Mouse (Mus musculus) liver, embryonic 16.5 days (tissue): ENCODE results near the gene Armh3. TPM values are rescaled to one million over a fixed set of nuclear protein-coding genes. Genes with fewer than 3 reads are reported as not detected.

Experiments
- ATAC-seq: fragments of 200-750 bp; cut with Nextera tagmentation; 2 replicates; pipeline ENCODE4 v1.8.0; 2017; ENCODE audit warnings: low read depth, mild to moderate bottlenecking, moderate number of reproducible peaks, moderate library complexity
- H3K27ac ChIP-seq: fragments of 300-500 bp; sonication (generic); 2 replicates; pipeline ENCODE4 v1.5.1; 2014; ENCODE audit warnings: mild to moderate bottlenecking, low read length
- H3K27me3 ChIP-seq: fragments of 300-500 bp; sonication (generic); 2 replicates; pipeline ENCODE4 v1.6.1; 2014; ENCODE audit warnings: low read depth, low read length, mixed read lengths; ENCODE audit not compliant: control insufficient read depth, insufficient read depth
- H3K36me3 ChIP-seq: fragments of 300-500 bp; sonication (generic); 2 replicates; pipeline ENCODE4 v1.6.1; 2014; ENCODE audit warnings: mild to moderate bottlenecking; ENCODE audit not compliant: control insufficient read depth, insufficient read depth
- H3K4me1 ChIP-seq: fragments of 300-500 bp; sonication (generic); 2 replicates; pipeline ENCODE4 v1.6.1; 2014; ENCODE audit warnings: low read depth, low read length, mixed read lengths; ENCODE audit not compliant: control insufficient read depth
- H3K4me2 ChIP-seq: fragments of 300-500 bp; sonication (generic); 2 replicates; pipeline ENCODE4 v1.6.1; 2014; ENCODE audit warnings: low read depth, low read length, mixed read lengths
- H3K4me3 ChIP-seq: fragments of 300-500 bp; sonication (generic); 2 replicates; pipeline ENCODE4 v1.5.1; 2014; ENCODE audit warnings: low read depth, mild to moderate bottlenecking, low read length
- H3K9ac ChIP-seq: fragments of 300-500 bp; sonication (generic); 2 replicates; pipeline ENCODE4 v1.6.1; 2014; ENCODE audit warnings: low read depth, low read length
- H3K9me3 ChIP-seq: fragments of 300-500 bp; sonication (generic); replicated peaks from 2 replicates; pipeline ENCODE4 v1.6.1; 2016; ENCODE audit warnings: low read length; ENCODE audit not compliant: control insufficient read depth
- WGBS: fragments of 180-500 bp; shearing (Covaris S2); extraction: QIAGEN DNeasy Blood & Tissue Kit; methylation state at CpG from one replicate; pipeline ENCODE4 v1.1.7; 2014; ENCODE audit not compliant: insufficient replicate concordance; 5-methylcytosine and 5-hydroxymethylcytosine counted together
- polyA plus RNA-seq: library from polyadenylated mRNA; unstranded; fragments of >200 nt; fragmentation: Nextera tagmentation; extraction: Ambion mirVana; gene quantifications from 2 replicates; pipeline ENCODE4 v1.2.1, GENCODE M21; 2015

The Armh3 gene
- polyA plus RNA-seq, 1 experiment from 2014 or later = 4.7 TPM

- WGBS = 70% methylated on average over 7 of the region's 7 CpGs
- Histone ChIP-seq H3K4me3 (no peak overlapping the region), H3K4me1 (no peaks in the 10 kb centered on the region), H3K27ac (no peak overlapping the region), H3K9me3 (no peaks in the 10 kb centered on the region), H3K36me3 (no peaks in the 10 kb centered on the region), H3K27me3 (no peaks in the 10 kb centered on the region), H3K4me2 (no peak overlapping the region), H3K9ac (no peak overlapping the region)
- ATAC-seq = no peak
These were observed 41.6 kb downstream of the Armh3 start for GRCm38 (mm10) chr19:45956736-45957135.

GRCm38 (mm10) chr19:45953286-45953685, 45.0 kb downstream of the Armh3 start:
- no peak for ATAC-seq
- Histone ChIP-seq H3K36me3 (no peaks in the 10 kb centered on the region), H3K9me3 (no peaks in the 10 kb centered on the region), H3K4me2 (no peak overlapping the region), H3K27me3 (no peaks in the 10 kb centered on the region), H3K27ac (no peak overlapping the region), H3K4me1 (no peaks in the 10 kb centered on the region), H3K9ac (no peak overlapping the region), H3K4me3 (no peak overlapping the region)
- 6% methylated on average over 3 of the region's 3 CpGs for WGBS

GRCm38 (mm10) chr19:45949236-45949635, 49.1 kb downstream of the Armh3 start:
- WGBS = 73% methylated on average over 6 of the region's 6 CpGs
- Histone ChIP-seq H3K4me3 (no peak overlapping the region), H3K9ac (no peak overlapping the region), H3K27ac (no peak overlapping the region), H3K4me2 (no peak overlapping the region), H3K27me3 (no peaks in the 10 kb centered on the region), H3K9me3 (no peaks in the 10 kb centered on the region), H3K4me1 (no peaks in the 10 kb centered on the region), H3K36me3 (no peaks in the 10 kb centered on the region)
- ATAC-seq = no peak

GRCm38 (mm10) chr19:45947764-45948163, 50.5 kb downstream of the Armh3 start:
- Histone ChIP-seq H3K9me3 (no peaks in the 10 kb centered on the region), H3K27ac (no peak overlapping the region), H3K4me3 (no peak overlapping the region), H3K36me3 (no peaks in the 10 kb centered on the region), H3K27me3 (no peaks in the 10 kb centered on the region), H3K4me1 (no peaks in the 10 kb centered on the region), H3K9ac (no peak overlapping the region), H3K4me2 (no peak overlapping the region)
- WGBS = 77% methylated on average over 2 of the region's 2 CpGs
- no peak for ATAC-seq

GRCm38 (mm10) chr19:45947286-45947685, 51.0 kb downstream of the Armh3 start:
- Histone ChIP-seq H3K9ac (no peak overlapping the region), H3K36me3 (no peaks in the 10 kb centered on the region), H3K27me3 (no peaks in the 10 kb centered on the region), H3K27ac (no peak overlapping the region), H3K9me3 (no peaks in the 10 kb centered on the region), H3K4me3 (no peak overlapping the region), H3K4me1 (no peaks in the 10 kb centered on the region), H3K4me2 (no peak overlapping the region)
- ATAC-seq = no peak
- 70% methylated on average over 2 of the region's 2 CpGs for WGBS

GRCm38 (mm10) chr19:45946541-45946940, 51.7 kb downstream of the Armh3 start:
- WGBS = 75% methylated on average over 9 of the region's 9 CpGs

GRCm38 (mm10) chr19:45945986-45946385, 52.3 kb downstream of the Armh3 start:
- H3K4me3 ChIP-seq = no peak overlapping the region
- no peaks in the 10 kb centered on the region for H3K36me3 ChIP-seq
- 70% methylated on average over 2 of the region's 2 CpGs for WGBS
- no peaks in the 10 kb centered on the region for H3K4me1 ChIP-seq
- no peak overlapping the region for H3K27ac ChIP-seq
- no peak overlapping the region for H3K4me2 ChIP-seq
- no peak for ATAC-seq
- no peaks in the 10 kb centered on the region for H3K27me3 ChIP-seq
- H3K9me3 ChIP-seq = no peaks in the 10 kb centered on the region
- no peak overlapping the region for H3K9ac ChIP-seq

More at GRCm38 (mm10) chr19:45946541-45946940, 51.7 kb downstream of the Armh3 start:
- no peaks in the 10 kb centered on the region for H3K9me3 ChIP-seq
- no peak overlapping the region for H3K9ac ChIP-seq
- no peak overlapping the region for H3K27ac ChIP-seq
- ATAC-seq = no peak
- no peak overlapping the region for H3K4me2 ChIP-seq
- H3K27me3 ChIP-seq = no peaks in the 10 kb centered on the region
- no peaks in the 10 kb centered on the region for H3K4me1 ChIP-seq
- no peak overlapping the region for H3K4me3 ChIP-seq
- H3K36me3 ChIP-seq = no peaks in the 10 kb centered on the region

GRCm38 (mm10) chr19:45943758-45944157, 54.5 kb downstream of the Armh3 start:
- 19% methylated on average over 4 of the region's 4 CpGs for WGBS
- no peak for ATAC-seq
- no peak overlapping the region for H3K4me2 ChIP-seq

GRCm38 (mm10) chr19:45938064-45938463, 60.2 kb downstream of the Armh3 start:
- H3K27me3 ChIP-seq = no peaks in the 10 kb centered on the region
- ATAC-seq = no peak
- 37% methylated on average over 3 of the region's 3 CpGs for WGBS
- no peak overlapping the region for H3K4me2 ChIP-seq
- H3K4me3 ChIP-seq = no peak overlapping the region
- no peak overlapping the region for H3K27ac ChIP-seq
- peaks cover 3% of the 10 kb centered on the region for H3K4me1 ChIP-seq
- H3K36me3 ChIP-seq = no peaks in the 10 kb centered on the region
- H3K9ac ChIP-seq = no peak overlapping the region
- H3K9me3 ChIP-seq = no peaks in the 10 kb centered on the region

More at GRCm38 (mm10) chr19:45943758-45944157, 54.5 kb downstream of the Armh3 start:
- H3K27me3 ChIP-seq = no peaks in the 10 kb centered on the region
- H3K27ac ChIP-seq = no peak overlapping the region
- no peaks in the 10 kb centered on the region for H3K36me3 ChIP-seq
- H3K9me3 ChIP-seq = no peaks in the 10 kb centered on the region
- no peaks in the 10 kb centered on the region for H3K4me1 ChIP-seq
- H3K9ac ChIP-seq = no peak overlapping the region
- H3K4me3 ChIP-seq = no peak overlapping the region
